Mouse (Mus musculus): ENCODE results near the gene Cfap97. TPM values are rescaled to one million over a fixed set of nuclear protein-coding genes. Genes with fewer than 3 reads are reported as not detected.

Gene Cfap97
- polyA plus RNA-seq, 1 experiment from 2014 or later = 33.1 TPM

- H3K4me1 ChIP-seq = no peaks in the 10 kb centered on the region; the same call in 1 of the 2 replicates
- 86% methylated on average over 4 of the region's 4 CpGs for WGBS
- H3K4me3 ChIP-seq = no peak overlapping the region
- H3K9ac ChIP-seq = no peak overlapping the region
- no peaks in the 10 kb centered on the region for H3K27me3 ChIP-seq
- H3K9me3 ChIP-seq = no peaks in the 10 kb centered on the region
- no peak overlapping the region for H3K27ac ChIP-seq
- no peaks in the 10 kb centered on the region for H3K36me3 ChIP-seq
- H3K4me2 ChIP-seq (replicated peaks) = no peak overlapping the region
- no peak for ATAC-seq (ENCODE audit: insufficient number of reproducible peaks, insufficient read depth, low FRiP score, low TSS enrichment)
These were observed 83.2 kb downstream of the Cfap97 start for GRCm38 (mm10) chr8:46234736-46235135.

- H3K4me3 ChIP-seq = no peak overlapping the region
- no peaks in the 10 kb centered on the region for H3K9me3 ChIP-seq
- 37% methylated on average over 7 of the region's 7 CpGs for WGBS
- no peak overlapping the region for H3K27ac ChIP-seq
- H3K4me2 ChIP-seq (replicated peaks) = no peak overlapping the region
- H3K9ac ChIP-seq = no peak overlapping the region
- peaks cover 6% of the 10 kb centered on the region; the same call in 1 of the 2 replicates for H3K27me3 ChIP-seq
- no peaks in the 10 kb centered on the region for H3K36me3 ChIP-seq
- no peak for ATAC-seq (ENCODE audit: insufficient number of reproducible peaks, insufficient read depth, low FRiP score, low TSS enrichment)
- H3K4me1 ChIP-seq = no peaks in the 10 kb centered on the region; the same call in 1 of the 2 replicates
These were observed 85.1 kb downstream of the Cfap97 start for GRCm38 (mm10) chr8:46236441-46237223.

- H3K4me1 ChIP-seq = no peaks in the 10 kb centered on the region; the same call in 1 of the 2 replicates
- no peak overlapping the region for H3K4me3 ChIP-seq
- no peak for ATAC-seq (ENCODE audit: insufficient number of reproducible peaks, insufficient read depth, low FRiP score, low TSS enrichment)
- H3K9ac ChIP-seq = no peak overlapping the region
- no peak overlapping the region for H3K4me2 ChIP-seq (replicated peaks)
- 32% methylated on average over 13 of the region's 13 CpGs for WGBS
- peaks cover 7% of the 10 kb centered on the region; the same call in 1 of the 2 replicates for H3K27me3 ChIP-seq
- H3K9me3 ChIP-seq = no peaks in the 10 kb centered on the region
- H3K27ac ChIP-seq = no peak overlapping the region
- H3K36me3 ChIP-seq = no peaks in the 10 kb centered on the region
These were observed 90.2 kb downstream of the Cfap97 start for GRCm38 (mm10) chr8:46241568-46242374.

GRCm38 (mm10) chr8:46242946-46243345 lies 91.4 kb downstream of the Cfap97 start:
- Histone ChIP-seq H3K27me3 (peaks cover 7% of the 10 kb centered on the region; the same call in 1 of the 2 replicates), H3K4me1 (no peaks in the 10 kb centered on the region), H3K36me3 (no peaks in the 10 kb centered on the region)

More at GRCm38 (mm10) chr8:46242946-46243345, 91.4 kb downstream of the Cfap97 start:
- no peak overlapping the region for H3K4me2 ChIP-seq (replicated peaks)
- H3K9me3 ChIP-seq = no peaks in the 10 kb centered on the region
- H3K4me3 ChIP-seq = no peak overlapping the region
- no peak overlapping the region for H3K9ac ChIP-seq
- no peak for ATAC-seq (ENCODE audit: insufficient number of reproducible peaks, insufficient read depth, low FRiP score, low TSS enrichment)
- WGBS = 17% methylated on average over 7 of the region's 7 CpGs
- no peak overlapping the region for H3K27ac ChIP-seq

Small RNA genes lying within 50 kb of the gene (microRNA-seq; reads per million reads assigned to microRNA genes)
- gene Gm23812 = not detected

Other genes starting within 250 kb of the Cfap97 start
- 0.14 and 0.19 TPM in 2 replicates for gene Ccdc110, start 217.2 kb upstream of the Cfap97 start, polyA plus RNA-seq (2016; fragmentation: Nextera tagmentation; extraction: Ambion mirVana)
- gene 1700029J07Rik, start 176.5 kb upstream of the Cfap97 start, polyA plus RNA-seq (2016; fragmentation: Nextera tagmentation; extraction: Ambion mirVana) = 4.5 and 5.4 TPM in 2 replicates
- 75.2 and 76.5 TPM in 2 replicates for gene Ufsp2, start 176.2 kb upstream of the Cfap97 start, polyA plus RNA-seq (2016; fragmentation: Nextera tagmentation; extraction: Ambion mirVana)
- gene Lrp2bp, start 152.5 kb upstream of the Cfap97 start, polyA plus RNA-seq (2016; fragmentation: Nextera tagmentation; extraction: Ambion mirVana) = 0.29 and 0.31 TPM in 2 replicates
- 19.4 and 20.0 TPM in 2 replicates for gene Ankrd37, start 146.1 kb upstream of the Cfap97 start, polyA plus RNA-seq (2016; fragmentation: Nextera tagmentation; extraction: Ambion mirVana)
- 5.5 and 6.6 TPM in 2 replicates for gene Snx25, start 388 bp downstream of the Cfap97 start, polyA plus RNA-seq (2016; fragmentation: Nextera tagmentation; extraction: Ambion mirVana)
- gene Slc25a4, start 59.5 kb downstream of the Cfap97 start, polyA plus RNA-seq (2016; fragmentation: Nextera tagmentation; extraction: Ambion mirVana) = 525 and 530 TPM in 2 replicates
- 0.43 and 0.55 TPM in 2 replicates for gene Helt, start 142.9 kb downstream of the Cfap97 start, polyA plus RNA-seq (2016; fragmentation: Nextera tagmentation; extraction: Ambion mirVana)

Data from embryonic facial prominence, embryonic 12.5 days (tissue).